Mouse (Mus musculus) heart, embryonic 14.5 days (tissue): ENCODE results near the gene Calr4. TPM values are rescaled to one million over a fixed set of nuclear protein-coding genes. Genes with fewer than 3 reads are reported as not detected.

ENCODE experiments used
- ATAC-seq: fragments of 200-750 bp; cut with Nextera tagmentation; 2 replicates; pipeline ENCODE4 v1.8.0; 2017; ENCODE audit warnings: low read depth, moderate TSS enrichment; ENCODE audit not compliant: insufficient number of reproducible peaks, insufficient read depth, low FRiP score
- H3K27ac ChIP-seq, 2 experiments: fragments of 200-500 bp in 1 of 2; fragments of 300-500 bp in 1 of 2; sonication (generic) in 1 of 2; replicated peaks in 1 of 2; 2 replicates each; pipeline ENCODE4 v1.5.1; 2012 to 2014; ENCODE audit warnings: low read depth in 2 of 2, low read length in 2 of 2, control low read depth in 1 of 2, mild to moderate bottlenecking in 1 of 2, mixed read lengths in 1 of 2; ENCODE audit not compliant: control insufficient read depth in 1 of 2, insufficient read depth in 1 of 2
- H3K27me3 ChIP-seq: fragments of 300-500 bp; sonication (generic); 2 replicates; pipeline ENCODE4 v1.6.1; 2014; ENCODE audit warnings: mild to moderate bottlenecking, low read length, control low read depth; ENCODE audit not compliant: control insufficient read depth, insufficient read depth
- H3K36me3 ChIP-seq: fragments of 300-500 bp; sonication (generic); 2 replicates; pipeline ENCODE4 v1.6.1; 2014; ENCODE audit warnings: mild to moderate bottlenecking, control low read depth, low read length, mixed read lengths; ENCODE audit not compliant: control insufficient read depth, insufficient read depth
- H3K4me1 ChIP-seq, 2 experiments: fragments of 200-500 bp in 1 of 2; fragments of 300-500 bp in 1 of 2; sonication (generic) in 1 of 2; 2 replicates each; pipeline ENCODE4 v1.6.1; 2012 to 2014; ENCODE audit warnings: low read length in 2 of 2, control low read depth in 1 of 2, mixed read lengths in 1 of 2; ENCODE audit not compliant: control insufficient read depth in 2 of 2, insufficient read depth in 2 of 2
- H3K4me2 ChIP-seq: fragments of 300-500 bp; sonication (generic); 2 replicates; pipeline ENCODE4 v1.6.1; 2014; ENCODE audit warnings: mild to moderate bottlenecking, low read length
- H3K4me3 ChIP-seq, 2 experiments: fragments of 200-500 bp in 1 of 2; fragments of 300-500 bp in 1 of 2; sonication (generic) in 1 of 2; 2 replicates each; pipeline ENCODE4 v1.5.1; 2012 to 2014; ENCODE audit warnings: low read length in 2 of 2, mild to moderate bottlenecking in 2 of 2, control low read depth in 1 of 2, low read depth in 1 of 2, moderate library complexity in 1 of 2; ENCODE audit not compliant: control insufficient read depth in 1 of 2, insufficient read depth in 1 of 2
- H3K9ac ChIP-seq: fragments of 300-500 bp; sonication (generic); 2 replicates; pipeline ENCODE4 v1.6.1; 2014; ENCODE audit warnings: mild to moderate bottlenecking, low read length
- H3K9me3 ChIP-seq: fragments of 300-500 bp; sonication (generic); 2 replicates; pipeline ENCODE4 v1.6.1; 2016; ENCODE audit warnings: low read length, control low read depth; ENCODE audit not compliant: control insufficient read depth
- WGBS: fragments of 180-500 bp; shearing (Covaris S2); extraction: QIAGEN DNeasy Blood & Tissue Kit; methylation state at CpG from one replicate; pipeline ENCODE4 v1.1.7; 2014; 5-methylcytosine and 5-hydroxymethylcytosine counted together
- polyA plus RNA-seq: library from polyadenylated mRNA; unstranded; fragments of >200 nt; fragmentation: Nextera tagmentation; extraction: Ambion mirVana; gene quantifications from 2 replicates; pipeline ENCODE4 v1.2.1, GENCODE M21; 2014

The Calr4 gene
- polyA plus RNA-seq, 1 experiment from 2014 or later: 0.20 TPM

GRCm38 (mm10) chr4:109222001-109222400, 12.3 kb upstream of the Calr4 start:
- H3K36me3 ChIP-seq: no peaks in the 10 kb centered on the region
- H3K27me3 ChIP-seq: no peaks in the 10 kb centered on the region
- no peaks in the 10 kb centered on the region for H3K9me3 ChIP-seq
- ATAC-seq: no peak
- no peak overlapping the region for H3K27ac ChIP-seq
- H3K4me2 ChIP-seq: no peak overlapping the region
- H3K9ac ChIP-seq: no peak overlapping the region
- peaks cover 4 to 16% of the 10 kb centered on the region in 2 experiments for H3K4me1 ChIP-seq
- 41% methylated on average over 3 of the region's 3 CpGs for WGBS
- H3K4me3 ChIP-seq: no peak overlapping the region

- H3K4me3 ChIP-seq: no peak overlapping the region
- ATAC-seq: peak; percentile 47; the same call in 1 of the 2 replicates
- no peaks in the 10 kb centered on the region for H3K27me3 ChIP-seq
- peaks cover 6 to 21% of the 10 kb centered on the region in 2 experiments for H3K4me1 ChIP-seq
- H3K27ac ChIP-seq: peak overlapping the region; percentile 9 to 66
- no peaks in the 10 kb centered on the region for H3K9me3 ChIP-seq
- H3K4me2 ChIP-seq: no peak overlapping the region
- no peak overlapping the region for H3K9ac ChIP-seq
- 50% methylated on average over 13 of the region's 13 CpGs for WGBS
- no peaks in the 10 kb centered on the region for H3K36me3 ChIP-seq
Measured at GRCm38 (mm10) chr4:109224762-109225552, 9.3 kb upstream of the Calr4 start.

GRCm38 (mm10) chr4:109225606-109226005, 8.7 kb upstream of the Calr4 start:
- peaks cover 6 to 18% of the 10 kb centered on the region in 2 experiments for H3K4me1 ChIP-seq
- H3K36me3 ChIP-seq: no peaks in the 10 kb centered on the region
- H3K4me2 ChIP-seq: no peak overlapping the region
- H3K9me3 ChIP-seq: no peaks in the 10 kb centered on the region
- no peak overlapping the region for H3K9ac ChIP-seq
- H3K4me3 ChIP-seq: no peak overlapping the region
- H3K27ac ChIP-seq: peak overlapping the region; percentile 62 to 66; a peak in 3 of 4 replicates
- 54% methylated on average over 6 of the region's 6 CpGs for WGBS
- H3K27me3 ChIP-seq: no peaks in the 10 kb centered on the region
- ATAC-seq: 0 out of 2 replicates have a peak, but pooled peaks have one; percentile 13

- Histone ChIP-seq H3K27me3 (no peaks in the 10 kb centered on the region), H3K27ac (peak overlapping the region in 1 of 2 experiments; percentile 59; a peak in 2 of 4 replicates), H3K4me3 (no peak overlapping the region), H3K4me1 (peaks cover 6 to 15% of the 10 kb centered on the region in 2 experiments), H3K9ac (no peak overlapping the region), H3K36me3 (no peaks in the 10 kb centered on the region), H3K4me2 (no peak overlapping the region), H3K9me3 (no peaks in the 10 kb centered on the region)
- WGBS: 57% methylated on average over 5 of the region's 5 CpGs
- ATAC-seq: 0 out of 2 replicates have a peak, but pooled peaks have one; percentile 54
Measured at GRCm38 (mm10) chr4:109226071-109226470, 8.2 kb upstream of the Calr4 start.

- no peak overlapping the region for H3K4me2 ChIP-seq
- no peaks in the 10 kb centered on the region for H3K27me3 ChIP-seq
- H3K9ac ChIP-seq: no peak overlapping the region
- 47% methylated on average over 7 of the region's 7 CpGs for WGBS
- H3K27ac ChIP-seq: no peak overlapping the region
- H3K9me3 ChIP-seq: no peaks in the 10 kb centered on the region
- H3K4me1 ChIP-seq: peaks cover 6 to 14% of the 10 kb centered on the region in 2 experiments
- H3K36me3 ChIP-seq: no peaks in the 10 kb centered on the region
- no peak overlapping the region for H3K4me3 ChIP-seq
- no peak for ATAC-seq
Measured at GRCm38 (mm10) chr4:109229766-109230279, 4.5 kb upstream of the Calr4 start.

GRCm38 (mm10) chr4:109234806-109235350, 593 bp downstream of the Calr4 start:
- no peak overlapping the region for H3K4me2 ChIP-seq
- 60% methylated on average over 9 of the region's 9 CpGs for WGBS
- no peak for ATAC-seq
- H3K27me3 ChIP-seq: no peaks in the 10 kb centered on the region
- H3K4me3 ChIP-seq: no peak overlapping the region
- peaks cover 0 to under 1% of the 10 kb centered on the region in 2 experiments; a peak in 1 of 4 replicates for H3K4me1 ChIP-seq
- H3K9me3 ChIP-seq: no peaks in the 10 kb centered on the region
- no peaks in the 10 kb centered on the region for H3K36me3 ChIP-seq
- no peak overlapping the region for H3K27ac ChIP-seq
- H3K9ac ChIP-seq: no peak overlapping the region

- Histone ChIP-seq H3K27me3 (no peaks in the 10 kb centered on the region), H3K9me3 (no peaks in the 10 kb centered on the region), H3K4me1 (no peaks in the 10 kb centered on the region), H3K4me2 (no peak overlapping the region), H3K27ac (no peak overlapping the region), H3K36me3 (no peaks in the 10 kb centered on the region), H3K4me3 (no peak overlapping the region), H3K9ac (no peak overlapping the region)
- 75% methylated on average over 7 of the region's 7 CpGs for WGBS
- ATAC-seq: no peak
Measured at GRCm38 (mm10) chr4:109236186-109236879, 2.0 kb downstream of the Calr4 start.
